Mouse (Mus musculus): ENCODE measurements around the gene Kcnc1.

GRCm38 (mm10) chr7:46400346-46400745, 4.0 kb downstream of the Kcnc1 start:
- TF ChIP-seq GATA1 (IDR thresholded peaks at IDR 0.05; ENCODE audit: borderline replicate concordance, low read length): no peak
- TF ChIP-seq FLI1 (IDR thresholded peaks at IDR 0.05; ENCODE audit: low read length): no peak

Data from megakaryocyte, embryonic 14.5 days (primary cell).